Mouse (Mus musculus): ENCODE measurements around the gene Gm45208. TPM values are rescaled to one million over a fixed set of nuclear protein-coding genes. Genes with fewer than 3 reads are reported as not detected.

Gm45208 gene
- polyA plus RNA-seq, 1 experiment from 2014 or later: not detected

GRCm38 (mm10) chrX:7772766-7773165 is 50.7 kb downstream of the Gm45208 start:
- Histone ChIP-seq H3K9ac (ENCODE audit: low read depth, low read length) (no peak overlapping the region), H3K4me1 (ENCODE audit: control insufficient read depth, insufficient read depth, low read length) (no peaks in the 10 kb centered on the region), H3K36me3 (ENCODE audit: control insufficient read depth, insufficient read depth, low read length) (peaks cover 25% of the 10 kb centered on the region), H3K4me2 (ENCODE audit: low read depth, low read length) (no peak overlapping the region), H3K27me3 (replicated peaks; ENCODE audit: control insufficient read depth, insufficient read depth, low read length) (no peaks in the 10 kb centered on the region), H3K27ac (replicated peaks; ENCODE audit: low read depth, low read length) (no peak overlapping the region), H3K9me3 (ENCODE audit: control insufficient read depth, low read length) (no peaks in the 10 kb centered on the region), H3K4me3 (ENCODE audit: low read depth, low read length) (no peak overlapping the region)
- DNase-seq (ENCODE audit: low spot score) (no peak), ATAC-seq (ENCODE audit: low read depth) (no peak)
- WGBS: 55% methylated on average over 2 of the region's 2 CpGs

DNA sequence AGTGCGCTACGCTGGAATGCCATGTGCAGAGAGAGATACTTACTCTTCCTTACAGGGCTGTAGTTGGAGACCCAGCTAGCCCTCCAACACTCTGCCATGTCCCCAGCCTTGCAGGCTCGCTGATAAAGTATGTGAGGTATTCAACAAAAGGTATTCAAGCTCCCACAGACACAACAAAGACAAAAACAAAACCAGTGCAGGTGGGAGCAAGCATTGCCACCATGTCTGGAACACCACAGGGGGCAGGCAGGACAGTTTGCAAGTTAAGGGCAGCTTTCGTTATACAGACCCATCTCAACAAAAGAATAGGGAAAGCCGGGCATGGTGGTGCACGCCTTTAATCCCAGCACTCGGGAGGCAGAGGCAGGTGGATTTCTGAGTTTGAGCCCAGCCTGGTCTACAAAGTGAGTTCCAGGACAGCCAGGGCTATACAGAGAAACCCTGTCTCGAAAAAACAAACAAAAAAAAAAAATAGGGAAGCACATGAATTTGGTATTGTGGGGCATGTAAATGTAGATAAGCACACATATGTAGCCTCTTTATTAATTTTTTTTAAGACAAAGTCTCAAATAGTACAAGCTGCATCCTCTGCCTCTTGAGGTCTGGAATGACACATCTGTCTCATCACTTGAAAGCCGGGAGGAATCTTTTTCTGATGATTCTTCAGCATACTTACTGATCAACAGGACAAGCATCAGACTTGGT is 53.6 kb downstream of the Gm45208 start:
- no peak overlapping the region for H3K4me2 ChIP-seq (ENCODE audit: low read depth, low read length)
- H3K27ac ChIP-seq (replicated peaks; ENCODE audit: low read depth, low read length): no peak overlapping the region
- no peak overlapping the region for H3K4me3 ChIP-seq (ENCODE audit: low read depth, low read length)
- ATAC-seq (ENCODE audit: low read depth) (no peak), DNase-seq (ENCODE audit: low spot score) (no peak)
- WGBS: 75% methylated on average over 9 of the region's 9 CpGs
- H3K36me3 ChIP-seq (ENCODE audit: control insufficient read depth, insufficient read depth, low read length): peaks cover 16% of the 10 kb centered on the region
- no peaks in the 10 kb centered on the region for H3K4me1 ChIP-seq (ENCODE audit: control insufficient read depth, insufficient read depth, low read length)
- no peaks in the 10 kb centered on the region for H3K9me3 ChIP-seq (ENCODE audit: control insufficient read depth, low read length)
- no peak overlapping the region for H3K9ac ChIP-seq (ENCODE audit: low read depth, low read length)
- no peaks in the 10 kb centered on the region for H3K27me3 ChIP-seq (replicated peaks; ENCODE audit: control insufficient read depth, insufficient read depth, low read length)

- Histone ChIP-seq H3K9ac (ENCODE audit: low read depth, low read length) (no peak overlapping the region), H3K4me1 (ENCODE audit: control insufficient read depth, insufficient read depth, low read length) (no peaks in the 10 kb centered on the region), H3K36me3 (ENCODE audit: control insufficient read depth, insufficient read depth, low read length) (peaks cover 11% of the 10 kb centered on the region; the same call in 1 of the 2 replicates), H3K27me3 (replicated peaks; ENCODE audit: control insufficient read depth, insufficient read depth, low read length) (no peaks in the 10 kb centered on the region), H3K4me3 (ENCODE audit: low read depth, low read length) (no peak overlapping the region), H3K27ac (replicated peaks; ENCODE audit: low read depth, low read length) (no peak overlapping the region), H3K9me3 (ENCODE audit: control insufficient read depth, low read length) (no peaks in the 10 kb centered on the region), H3K4me2 (ENCODE audit: low read depth, low read length) (no peak overlapping the region)
- ATAC-seq (ENCODE audit: low read depth): 0 out of 2 replicates have a peak, but pooled peaks have one; percentile 68
- no peak for DNase-seq (ENCODE audit: low spot score)
- WGBS: 54% methylated on average over 8 of the region's 8 CpGs
These were observed 54.5 kb downstream of the Gm45208 start for GRCm38 (mm10) chrX:7776329-7777082.

- H3K4me1 ChIP-seq (ENCODE audit: control insufficient read depth, insufficient read depth, low read length): no peaks in the 10 kb centered on the region
- no peaks in the 10 kb centered on the region for H3K9me3 ChIP-seq (ENCODE audit: control insufficient read depth, low read length)
- no peak overlapping the region for H3K27ac ChIP-seq (replicated peaks; ENCODE audit: low read depth, low read length)
- no peaks in the 10 kb centered on the region for H3K27me3 ChIP-seq (replicated peaks; ENCODE audit: control insufficient read depth, insufficient read depth, low read length)
- ATAC-seq (ENCODE audit: low read depth) (no peak), DNase-seq (ENCODE audit: low spot score) (no peak)
- H3K9ac ChIP-seq (ENCODE audit: low read depth, low read length): no peak overlapping the region
- WGBS: 78% methylated on average over 6 of the region's 7 CpGs
- H3K36me3 ChIP-seq (ENCODE audit: control insufficient read depth, insufficient read depth, low read length): peaks cover 3% of the 10 kb centered on the region; the same call in 1 of the 2 replicates
- H3K4me3 ChIP-seq (ENCODE audit: low read depth, low read length): no peak overlapping the region
- H3K4me2 ChIP-seq (ENCODE audit: low read depth, low read length): no peak overlapping the region
These were observed 56.6 kb downstream of the Gm45208 start for GRCm38 (mm10) chrX:7778450-7779244.

GRCm38 (mm10) chrX:7779294-7779693 is 57.2 kb downstream of the Gm45208 start:
- ATAC-seq (ENCODE audit: low read depth): no peak
- Histone ChIP-seq H3K9ac (ENCODE audit: low read depth, low read length) (no peak overlapping the region), H3K9me3 (ENCODE audit: control insufficient read depth, low read length) (no peaks in the 10 kb centered on the region), H3K36me3 (ENCODE audit: control insufficient read depth, insufficient read depth, low read length) (no peaks in the 10 kb centered on the region), H3K27ac (replicated peaks; ENCODE audit: low read depth, low read length) (no peak overlapping the region), H3K4me2 (ENCODE audit: low read depth, low read length) (no peak overlapping the region), H3K4me1 (ENCODE audit: control insufficient read depth, insufficient read depth, low read length) (no peaks in the 10 kb centered on the region), H3K4me3 (ENCODE audit: low read depth, low read length) (no peak overlapping the region), H3K27me3 (replicated peaks; ENCODE audit: control insufficient read depth, insufficient read depth, low read length) (no peaks in the 10 kb centered on the region)
- DNase-seq (ENCODE audit: low spot score): no peak
- WGBS: 31% methylated on average over 3 of the region's 3 CpGs

Other genes with a start within 250 kb of the Gm45208 start
- gene Foxp3, start 148.6 kb upstream of the Gm45208 start, polyA plus RNA-seq (2014; fragmentation: Nextera tagmentation; extraction: Ambion mirVana): not detected in 2 replicates
- 1.8 and 2.1 TPM in 2 replicates for gene Ppp1r3f, start 148.0 kb upstream of the Gm45208 start, polyA plus RNA-seq (2014; fragmentation: Nextera tagmentation; extraction: Ambion mirVana)
- 22.6 and 27.2 TPM in 2 replicates for gene Ccdc22, start 116.7 kb upstream of the Gm45208 start, polyA plus RNA-seq (2014; fragmentation: Nextera tagmentation; extraction: Ambion mirVana)
- 0.04 and 0.08 TPM in 2 replicates for gene Cacna1f, start 115.2 kb upstream of the Gm45208 start, polyA plus RNA-seq (2014; fragmentation: Nextera tagmentation; extraction: Ambion mirVana)
- 4.6 and 4.7 TPM in 2 replicates for gene Syp, start 83.8 kb upstream of the Gm45208 start, polyA plus RNA-seq (2014; fragmentation: Nextera tagmentation; extraction: Ambion mirVana)
- 7.5 and 8.3 TPM in 2 replicates for gene Prickle3, start 65.0 kb upstream of the Gm45208 start, polyA plus RNA-seq (2014; fragmentation: Nextera tagmentation; extraction: Ambion mirVana)
- 199 and 201 TPM in 2 replicates for gene Plp2, start 50.9 kb upstream of the Gm45208 start, polyA plus RNA-seq (2014; fragmentation: Nextera tagmentation; extraction: Ambion mirVana)
- gene Magix, start 41.0 kb upstream of the Gm45208 start, polyA plus RNA-seq (2014; fragmentation: Nextera tagmentation; extraction: Ambion mirVana): 0.50 and 0.59 TPM in 2 replicates
- gene Gpkow, start 25.1 kb upstream of the Gm45208 start, polyA plus RNA-seq (2014; fragmentation: Nextera tagmentation; extraction: Ambion mirVana): 40.0 and 42.1 TPM in 2 replicates
- gene Wdr45, start 7.9 kb upstream of the Gm45208 start, polyA plus RNA-seq (2014; fragmentation: Nextera tagmentation; extraction: Ambion mirVana): 18.7 and 26.5 TPM in 2 replicates
- gene Praf2, start 6.2 kb downstream of the Gm45208 start, polyA plus RNA-seq (2014; fragmentation: Nextera tagmentation; extraction: Ambion mirVana): 83.5 and 85.5 TPM in 2 replicates
- gene Ccdc120, start 28.7 kb downstream of the Gm45208 start, polyA plus RNA-seq (2014; fragmentation: Nextera tagmentation; extraction: Ambion mirVana): 11.0 and 14.8 TPM in 2 replicates
- 19.5 and 21.0 TPM in 2 replicates for gene Tfe3, start 40.3 kb downstream of the Gm45208 start, polyA plus RNA-seq (2014; fragmentation: Nextera tagmentation; extraction: Ambion mirVana)
- 32.1 and 32.9 TPM in 2 replicates for gene Gripap1, start 67.5 kb downstream of the Gm45208 start, polyA plus RNA-seq (2014; fragmentation: Nextera tagmentation; extraction: Ambion mirVana)
- 3.2 and 3.5 TPM in 2 replicates for gene Kcnd1, start 100.0 kb downstream of the Gm45208 start, polyA plus RNA-seq (2014; fragmentation: Nextera tagmentation; extraction: Ambion mirVana)
- gene Otud5, start 119.1 kb downstream of the Gm45208 start, polyA plus RNA-seq (2014; fragmentation: Nextera tagmentation; extraction: Ambion mirVana): 31.1 and 32.3 TPM in 2 replicates
- gene Pim2, start 156.0 kb downstream of the Gm45208 start, polyA plus RNA-seq (2014; fragmentation: Nextera tagmentation; extraction: Ambion mirVana): 4.8 and 6.1 TPM in 2 replicates
- gene Slc35a2, start 161.8 kb downstream of the Gm45208 start, polyA plus RNA-seq (2014; fragmentation: Nextera tagmentation; extraction: Ambion mirVana): 28.6 and 30.0 TPM in 2 replicates
- gene Pqbp1, start 177.0 kb downstream of the Gm45208 start, polyA plus RNA-seq (2014; fragmentation: Nextera tagmentation; extraction: Ambion mirVana): 92.3 and 98.1 TPM in 2 replicates
- 170 and 176 TPM in 2 replicates for gene Timm17b, start 177.1 kb downstream of the Gm45208 start, polyA plus RNA-seq (2014; fragmentation: Nextera tagmentation; extraction: Ambion mirVana)
- gene Gm10491, start 185.6 kb downstream of the Gm45208 start, polyA plus RNA-seq (2014; fragmentation: Nextera tagmentation; extraction: Ambion mirVana): not detected in 2 replicates
- gene Gm10490, start 187.3 kb downstream of the Gm45208 start, polyA plus RNA-seq (2014; fragmentation: Nextera tagmentation; extraction: Ambion mirVana): not detected in 2 replicates
- 8.6 and 9.3 TPM in 2 replicates for gene Pcsk1n, start 197.6 kb downstream of the Gm45208 start, polyA plus RNA-seq (2014; fragmentation: Nextera tagmentation; extraction: Ambion mirVana)
- gene Eras, start 206.4 kb downstream of the Gm45208 start, polyA plus RNA-seq (2014; fragmentation: Nextera tagmentation; extraction: Ambion mirVana): not detected in 2 replicates
- 24.0 and 27.7 TPM in 2 replicates for gene Hdac6, start 225.6 kb downstream of the Gm45208 start, polyA plus RNA-seq (2014; fragmentation: Nextera tagmentation; extraction: Ambion mirVana)